Mouse (Mus musculus) embryo, embryonic 11 days (tissue): Measurements from ENCODE around the gene Orm3.

Source experiments
- DNase-seq: peaks from one replicate; pipeline ENCODE4 v3.0.0-alpha.2; 2015

Orm3 gene

DNA sequence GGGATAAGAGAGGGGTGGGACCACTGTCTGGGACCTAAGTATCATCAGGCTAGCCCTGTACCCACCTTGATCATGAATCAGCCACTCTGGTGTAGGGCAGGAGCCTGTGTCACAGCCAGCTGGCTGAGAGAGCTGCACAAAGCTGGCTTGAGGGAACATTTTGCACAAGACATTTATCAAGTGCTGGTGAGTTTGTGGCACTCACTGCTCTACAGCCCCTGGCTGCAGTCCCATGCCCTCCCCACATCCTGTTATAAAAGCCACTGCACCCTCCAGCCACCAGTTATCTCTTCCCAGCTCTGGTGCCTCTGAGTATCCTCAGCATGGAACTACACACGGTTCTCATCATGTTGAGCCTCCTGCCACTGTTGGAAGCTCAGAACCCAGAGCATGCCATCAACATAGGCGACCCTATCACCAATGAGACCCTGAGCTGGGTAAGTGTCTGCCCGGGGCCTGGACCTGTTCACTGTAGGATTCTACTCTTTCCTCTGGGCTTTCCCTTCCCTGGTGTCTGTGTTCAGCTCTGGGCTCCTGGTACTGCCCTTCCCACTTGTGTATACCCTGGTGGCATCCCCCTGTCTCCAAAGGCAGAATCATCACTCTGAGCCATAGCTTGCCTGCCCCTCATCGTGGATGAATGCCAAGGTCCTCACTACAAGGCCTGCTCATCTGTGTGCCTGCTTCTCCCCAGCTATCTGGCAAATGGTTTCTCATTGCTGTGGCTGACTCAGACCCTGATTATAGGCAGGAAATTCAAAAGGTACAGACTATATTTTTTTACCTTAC is at the start of gene Orm3:
Gene Orm3 (plus strand): TSS at position 286 of the 789 bp plus-strand sequence.
- no peak for DNase-seq

DNA sequence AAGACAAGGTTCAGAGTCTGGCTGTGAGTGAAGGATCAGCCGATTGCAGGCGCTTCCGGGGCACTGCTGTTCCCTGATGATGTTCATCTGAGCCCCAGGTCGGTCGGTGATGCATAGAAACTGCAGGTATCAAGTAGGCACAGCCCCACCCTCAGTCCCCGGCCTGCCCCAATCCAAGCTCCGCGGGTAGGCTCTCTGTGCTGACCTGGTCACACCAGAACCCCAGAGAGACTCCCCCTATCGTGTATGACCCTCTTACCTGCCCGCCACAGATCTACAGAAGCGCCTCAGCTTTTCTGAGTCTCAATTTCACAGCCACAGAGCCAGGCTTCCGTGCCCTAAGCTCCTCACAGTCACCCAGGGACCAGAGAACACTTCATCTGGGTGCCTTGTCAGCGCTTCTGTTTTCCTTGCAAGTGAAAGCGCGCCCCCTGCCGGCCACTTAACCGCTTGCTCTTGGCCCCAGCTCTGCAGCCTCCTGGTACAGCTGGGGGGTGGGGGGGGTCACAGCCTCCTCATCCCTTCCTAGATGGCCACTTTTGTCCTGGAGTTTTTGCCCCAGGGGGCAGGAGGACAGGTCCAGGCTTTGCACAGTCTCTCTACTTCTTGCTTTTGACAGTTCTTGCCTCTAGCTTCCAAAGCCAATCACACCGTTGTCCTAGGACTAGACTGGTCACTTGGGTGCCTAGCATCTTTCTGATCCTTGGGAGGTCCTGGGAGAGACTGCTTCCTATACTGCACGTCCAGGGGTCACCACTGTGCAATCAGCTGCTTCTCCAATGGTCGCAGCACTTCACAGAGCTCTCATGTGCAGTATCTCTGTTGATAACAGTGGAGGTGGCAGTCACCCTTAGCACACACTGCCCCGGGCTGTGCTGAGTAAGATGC is 48.5 kb upstream of the Orm3 start:
- peak; percentile 91 for DNase-seq

DNA sequence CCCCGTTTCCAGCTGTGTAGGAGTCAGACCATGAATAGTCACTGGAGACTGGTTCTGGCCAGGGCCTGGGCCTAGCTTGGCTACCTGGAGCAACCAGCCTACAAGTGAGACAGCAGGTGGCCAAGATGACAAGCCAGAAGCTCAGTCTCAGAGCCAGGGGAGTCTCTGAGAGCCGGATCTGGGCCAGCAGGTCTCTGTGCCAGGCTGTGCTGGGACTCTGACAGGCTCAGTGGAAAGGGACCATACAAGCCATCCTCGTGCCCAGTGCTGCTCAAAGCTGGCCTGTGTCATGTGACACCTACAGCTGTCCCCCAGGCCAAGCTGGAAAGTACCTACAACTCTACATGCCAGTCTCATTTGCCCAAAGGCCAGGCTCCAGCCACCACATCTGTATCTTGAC is 47.6 kb upstream of the Orm3 start:
- no peak for DNase-seq

DNA sequence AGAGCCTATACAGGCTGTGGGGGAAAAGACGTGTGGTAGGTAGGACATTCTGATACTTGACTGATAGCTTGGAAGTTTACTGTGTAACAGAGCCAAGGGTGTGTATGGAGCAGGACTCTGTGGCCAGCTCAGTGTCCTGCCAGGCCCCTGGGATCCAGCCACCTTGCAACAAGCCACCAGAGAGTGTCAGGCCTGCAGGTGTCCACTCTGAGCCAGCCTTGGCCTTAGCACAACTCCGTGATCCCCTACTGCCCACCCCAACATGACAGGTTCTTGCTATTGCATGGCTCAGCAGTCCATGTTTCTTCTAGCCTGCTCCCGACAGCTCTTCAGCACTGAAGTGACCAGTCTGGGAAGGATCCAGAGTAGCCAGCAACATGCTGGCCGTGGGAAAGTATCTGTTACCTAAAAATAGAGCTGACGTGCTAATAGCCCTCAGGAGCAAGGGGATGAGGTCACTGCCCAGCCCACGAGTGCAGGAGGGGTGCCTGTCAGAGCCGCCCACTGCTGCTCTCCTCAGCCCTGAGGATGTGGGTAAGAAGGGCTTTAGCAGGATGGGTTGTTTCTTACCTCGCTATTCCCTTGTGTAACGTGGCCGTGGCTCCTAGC is 45.6 kb upstream of the Orm3 start:
- no peak for DNase-seq

DNA sequence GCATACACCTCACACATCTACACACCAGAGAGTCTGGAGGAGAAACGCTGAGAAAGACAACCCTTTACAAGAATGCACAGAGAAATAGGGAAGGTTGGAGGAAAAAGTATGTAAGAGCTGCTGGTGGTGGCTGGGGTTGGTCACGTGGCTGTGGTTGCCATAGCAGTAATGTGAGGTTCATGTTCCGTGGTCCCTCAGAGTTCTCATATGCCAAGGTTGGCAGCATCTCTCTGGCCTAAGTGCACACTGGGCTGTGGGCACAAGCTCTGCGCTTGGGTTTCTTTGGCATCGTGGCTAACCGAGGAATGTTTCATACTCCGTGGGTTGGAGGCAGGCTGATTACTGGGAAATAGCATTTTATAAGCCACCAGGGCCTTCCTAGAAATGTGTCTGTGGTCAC is 44.5 kb upstream of the Orm3 start:
- no peak for DNase-seq

DNA sequence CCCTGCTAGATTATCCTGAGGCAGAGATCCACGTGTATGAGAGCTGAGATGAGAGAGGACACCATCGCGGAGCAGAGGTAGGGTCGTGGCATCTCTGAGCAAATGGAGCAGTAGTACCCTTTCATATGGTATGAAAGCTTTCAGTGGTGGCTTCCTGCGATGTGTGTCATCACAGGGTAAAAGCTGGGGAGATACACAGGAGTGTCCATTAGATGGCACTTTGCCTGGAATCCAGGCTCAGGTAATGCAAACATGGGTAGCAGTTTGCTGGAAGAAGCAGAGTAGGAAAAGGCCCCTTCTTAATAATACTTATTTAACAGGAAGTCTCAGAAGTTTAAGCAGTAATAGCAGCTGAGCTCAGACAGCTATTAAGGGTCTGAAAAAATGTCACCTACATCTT is 41.9 kb upstream of the Orm3 start:
- DNase-seq: no peak

DNA sequence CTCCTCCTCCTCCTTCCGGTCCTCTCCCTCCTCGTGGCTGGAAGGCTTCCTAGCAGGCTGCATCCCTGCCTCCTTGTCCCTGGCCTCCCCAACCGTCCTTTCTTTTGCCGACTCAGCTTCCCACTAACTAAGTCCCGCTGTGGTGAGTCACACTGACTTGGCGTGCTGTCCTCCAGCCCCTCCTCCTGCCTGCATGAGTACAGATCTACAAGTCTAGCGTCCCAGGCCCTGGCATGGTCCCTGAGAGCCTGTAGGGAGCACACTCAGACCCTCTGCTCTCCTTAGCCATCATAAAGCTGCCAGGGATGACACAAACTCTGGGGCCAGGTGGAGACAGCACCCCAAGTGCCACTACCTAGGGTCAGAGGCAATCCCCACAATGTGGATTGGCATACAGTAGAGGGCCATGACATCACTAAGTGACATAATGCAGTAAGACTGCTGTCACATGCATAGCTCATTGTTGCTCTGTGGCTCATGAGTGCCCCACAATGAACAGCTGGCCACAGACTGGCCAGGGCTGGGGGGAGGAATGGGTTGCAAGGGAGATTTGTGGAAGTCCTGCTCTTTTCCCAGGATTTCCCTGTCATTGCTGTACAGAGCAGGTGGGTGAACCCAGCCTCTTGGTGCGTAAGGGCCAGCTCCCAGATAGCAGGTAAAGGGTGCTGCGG is 39.8 kb upstream of the Orm3 start:
- no peak for DNase-seq

DNA sequence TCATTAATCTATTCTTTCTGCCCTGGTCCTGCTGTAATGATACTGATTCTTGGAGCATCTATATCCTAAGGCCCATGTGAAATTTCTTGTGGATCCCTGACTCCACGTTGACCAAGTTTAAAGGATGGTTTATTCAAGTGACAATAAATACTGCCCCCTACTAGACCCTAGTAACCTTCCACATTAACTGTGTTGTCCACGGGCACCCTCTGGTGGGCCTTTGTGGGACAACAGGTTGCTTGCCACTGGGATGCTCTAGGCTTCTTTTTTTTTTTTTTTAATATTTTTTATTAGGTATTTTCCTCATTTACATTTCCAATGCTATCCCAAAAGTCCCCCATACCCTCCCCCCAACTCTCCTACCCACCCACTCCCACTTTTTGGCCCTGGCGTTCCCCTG is 36.4 kb upstream of the Orm3 start:
- peak; percentile 73 for DNase-seq

DNA sequence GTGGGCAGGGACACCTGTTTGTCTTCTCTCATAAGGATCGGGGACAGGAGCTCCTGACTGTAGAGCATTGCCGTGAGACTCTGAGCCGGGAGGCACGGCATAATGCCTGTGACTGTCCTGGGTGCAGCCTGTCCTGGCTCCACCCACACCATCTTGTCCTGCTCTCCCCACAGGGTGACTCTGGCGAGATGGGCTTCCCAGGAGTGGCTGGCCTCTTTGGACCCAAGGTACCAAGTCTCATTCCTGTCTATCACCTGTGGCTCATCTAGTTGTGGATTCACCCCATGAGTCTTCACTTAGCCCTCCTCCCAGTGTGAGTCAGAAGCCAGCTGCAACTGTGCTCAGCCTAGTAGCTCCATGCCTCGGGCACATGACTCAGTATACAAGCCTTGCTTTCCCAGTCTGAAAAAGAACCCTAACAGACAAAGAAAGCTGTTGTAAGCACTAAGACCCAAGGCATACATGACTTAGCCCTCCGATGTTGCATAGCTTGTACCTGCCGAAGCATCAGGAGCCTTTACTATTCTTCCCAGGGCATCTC is 32.6 kb upstream of the Orm3 start:
- DNase-seq: no peak

DNA sequence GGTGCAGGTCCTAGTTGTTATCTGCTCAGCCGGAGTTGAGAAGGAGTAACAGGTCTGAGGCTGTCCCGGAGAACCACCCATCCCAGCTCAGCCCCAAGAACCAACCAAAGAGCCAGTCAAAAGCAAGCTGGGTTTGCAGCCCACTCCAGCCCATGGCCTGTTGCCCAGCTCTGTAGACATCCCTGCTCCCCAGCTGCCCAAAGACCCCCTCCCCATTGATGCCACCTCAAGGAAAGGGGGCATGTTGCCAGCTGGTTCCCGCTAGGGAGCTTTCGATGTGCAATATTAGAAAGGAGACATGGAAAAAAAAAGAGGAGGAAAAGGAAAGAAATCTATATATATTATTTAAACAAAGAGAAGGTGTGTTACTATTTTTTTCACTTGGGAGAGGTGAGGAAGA is 22.6 kb upstream of the Orm3 start:
- DNase-seq: no peak

DNA sequence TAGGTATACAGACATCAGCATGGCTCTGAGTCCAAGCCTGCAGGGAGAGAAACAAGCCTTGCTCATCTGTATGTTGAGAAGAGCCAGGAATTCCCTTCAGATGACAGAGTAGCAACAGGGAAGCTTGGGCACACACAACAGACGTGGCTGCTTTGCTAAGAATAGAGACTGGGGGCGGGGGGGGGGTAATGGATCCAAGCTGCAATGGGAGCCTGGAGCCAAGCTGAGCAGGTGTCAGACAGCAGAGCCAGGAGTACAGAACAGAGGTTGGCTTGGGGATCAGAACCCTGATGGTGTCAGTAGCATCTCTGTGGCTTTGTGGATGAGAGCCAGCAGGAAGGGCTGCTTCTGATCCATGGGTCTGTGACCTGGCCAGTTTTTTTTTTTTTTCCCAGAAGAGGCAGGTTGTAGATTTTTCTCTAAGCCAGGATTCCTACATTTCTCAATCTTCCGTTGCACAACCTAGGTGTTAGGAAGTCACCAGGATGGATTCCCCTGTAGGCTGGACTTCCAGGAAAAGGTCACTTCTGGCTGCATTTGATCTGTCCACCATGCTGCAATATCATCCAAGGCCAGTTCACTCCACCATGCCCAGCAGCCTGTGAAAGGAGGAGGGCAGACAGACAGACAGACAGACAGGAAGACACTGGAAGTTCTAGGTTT is 17.4 kb upstream of the Orm3 start:
- DNase-seq: no peak

DNA sequence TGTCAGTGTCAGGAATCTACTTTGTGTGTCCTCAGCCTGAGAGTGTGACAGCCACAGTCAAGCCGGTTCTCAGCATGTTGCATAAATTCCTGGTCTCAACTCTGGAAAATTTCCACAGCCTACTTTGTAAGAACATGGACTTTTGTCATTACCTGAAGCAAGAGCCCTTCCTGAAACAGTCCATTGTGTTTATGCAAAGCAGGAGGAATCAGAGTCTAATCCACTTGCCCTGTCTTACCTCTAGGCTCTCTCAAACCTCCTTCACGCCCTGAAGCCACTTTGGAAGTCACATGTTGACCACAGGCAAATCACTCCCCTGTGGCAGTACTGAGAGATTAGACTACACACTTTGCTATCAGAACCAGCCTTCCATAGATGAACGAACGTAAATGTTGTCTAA is 13.5 kb upstream of the Orm3 start:
- DNase-seq: no peak

DNA sequence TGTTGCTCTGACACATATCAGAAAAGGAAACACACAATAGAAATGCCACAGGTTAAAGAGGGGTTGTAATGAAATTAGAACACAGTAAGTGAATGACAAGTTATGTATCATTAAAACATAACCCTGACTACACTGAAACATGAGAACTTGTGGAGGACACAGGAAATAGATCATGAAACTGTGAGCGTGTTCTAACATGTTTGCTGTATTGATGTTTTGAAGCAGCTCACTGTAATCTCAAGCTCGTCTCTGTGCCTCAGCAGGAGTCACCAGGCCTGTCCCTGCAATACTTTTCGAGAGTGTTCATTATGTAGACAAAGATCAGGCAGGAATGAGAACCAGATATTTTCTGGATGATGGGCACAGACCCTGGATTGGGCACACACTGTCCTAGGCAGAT is 12.4 kb upstream of the Orm3 start:
- no peak for DNase-seq

DNA sequence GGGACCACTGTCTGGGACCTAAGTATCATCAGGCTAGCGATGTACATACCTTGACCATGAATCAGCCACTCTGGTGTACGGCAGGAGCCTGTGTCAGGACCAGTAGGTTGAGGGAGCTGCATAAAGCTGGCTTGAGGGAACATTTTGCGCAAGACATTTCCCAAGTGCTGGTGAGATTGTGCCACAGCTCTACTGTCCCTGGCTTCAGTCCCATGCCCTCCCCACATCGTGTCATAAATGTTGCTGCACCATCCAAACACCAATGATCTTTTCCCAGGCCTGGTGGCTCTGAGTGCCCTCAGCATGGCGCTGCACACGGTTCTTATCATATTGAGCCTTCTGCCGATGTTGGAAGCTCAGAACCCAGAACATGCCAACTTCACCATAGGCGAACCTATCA is 11.7 kb upstream of the Orm3 start, which contains the start of gene Orm1:
Gene Orm1 (plus strand): TSS at position 266 of the 400 bp plus-strand sequence.
- DNase-seq: no peak

DNA sequence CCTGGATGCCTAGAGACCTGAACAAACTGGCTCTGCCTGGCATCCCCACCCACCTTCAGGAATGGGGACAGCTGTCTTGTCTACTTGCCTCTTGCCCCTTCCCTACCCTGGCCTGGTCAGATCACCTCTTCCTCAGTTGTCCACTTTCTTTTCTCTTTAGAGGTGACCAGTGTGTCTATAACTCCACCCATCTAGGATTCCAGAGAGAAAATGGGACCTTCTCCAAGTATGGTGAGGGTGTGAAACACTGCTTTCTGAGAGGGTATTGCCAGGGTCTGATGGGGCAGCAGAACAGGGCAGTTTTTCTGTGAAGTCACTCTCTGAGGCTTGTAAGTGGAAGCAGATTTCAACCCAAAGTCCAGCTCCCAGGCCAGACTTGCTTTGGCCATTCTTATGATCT is 10.7 kb upstream of the Orm3 start:
- DNase-seq: no peak

DNA sequence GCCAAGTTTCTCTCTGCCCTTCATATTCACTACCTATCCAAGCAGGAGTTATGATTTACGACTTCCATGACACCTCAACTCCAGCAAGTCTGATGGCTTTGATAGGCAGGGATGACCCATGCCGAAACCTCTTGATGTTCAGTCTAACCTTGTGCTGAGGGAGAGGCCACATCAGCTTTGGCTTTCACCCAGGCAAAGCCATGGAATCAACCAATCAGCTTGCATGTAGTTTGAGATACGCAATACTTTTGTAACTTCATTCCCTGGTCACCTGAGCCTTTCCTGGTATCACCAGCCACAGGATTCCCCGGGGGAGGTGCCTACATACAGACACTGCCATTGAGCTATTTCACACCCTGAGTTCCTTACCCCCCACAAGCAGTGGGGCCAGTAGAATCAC is 9.3 kb upstream of the Orm3 start:
- DNase-seq: no peak

DNA sequence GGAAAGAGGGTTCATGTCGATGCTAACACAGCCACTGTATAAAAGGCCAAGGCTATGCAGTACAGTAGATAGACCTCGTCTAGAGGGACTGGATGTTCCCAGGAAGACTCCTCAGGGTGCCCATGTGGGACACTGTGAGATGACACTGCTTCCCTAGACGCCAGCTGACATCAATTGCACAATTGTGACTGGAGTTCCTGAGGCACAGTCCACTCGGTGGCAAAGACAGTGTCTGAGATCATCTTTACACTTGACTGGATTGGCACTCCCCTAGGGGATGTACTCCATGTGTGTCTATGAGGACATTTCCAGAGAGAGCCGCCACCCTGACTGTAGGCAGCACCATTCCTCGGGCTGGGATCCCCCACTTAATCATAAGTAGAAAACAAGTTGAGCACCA is 7.4 kb upstream of the Orm3 start:
- no peak for DNase-seq

DNA sequence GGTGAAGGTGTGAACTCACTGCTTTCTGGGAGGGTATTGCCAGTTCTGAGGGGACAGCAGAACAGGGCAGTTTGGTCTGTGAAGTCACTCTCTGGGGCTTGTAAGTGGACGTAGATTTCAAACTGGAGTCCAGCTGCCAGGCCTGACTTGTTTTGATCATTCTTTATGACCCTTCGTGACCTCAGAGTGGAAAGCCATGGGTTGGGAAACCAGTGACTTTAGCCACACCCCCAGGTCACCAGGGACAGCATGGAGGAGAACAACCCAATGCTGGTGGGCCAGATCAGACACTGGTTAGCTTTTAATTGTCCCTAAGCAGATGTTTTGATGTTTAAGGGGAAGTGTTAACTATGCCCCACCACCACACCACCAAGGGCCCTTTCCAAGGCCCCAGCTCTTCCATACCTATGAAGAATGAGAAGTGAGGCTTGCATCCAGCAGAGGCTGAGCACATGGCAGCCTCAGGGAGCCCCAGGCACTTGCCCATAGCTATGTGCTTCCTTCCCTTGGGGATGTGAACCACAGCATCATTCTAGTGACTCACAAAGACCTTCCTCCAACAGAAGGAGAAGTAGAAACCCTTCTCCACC is 1.1 kb downstream of the Orm3 start:
- no peak for DNase-seq

DNA sequence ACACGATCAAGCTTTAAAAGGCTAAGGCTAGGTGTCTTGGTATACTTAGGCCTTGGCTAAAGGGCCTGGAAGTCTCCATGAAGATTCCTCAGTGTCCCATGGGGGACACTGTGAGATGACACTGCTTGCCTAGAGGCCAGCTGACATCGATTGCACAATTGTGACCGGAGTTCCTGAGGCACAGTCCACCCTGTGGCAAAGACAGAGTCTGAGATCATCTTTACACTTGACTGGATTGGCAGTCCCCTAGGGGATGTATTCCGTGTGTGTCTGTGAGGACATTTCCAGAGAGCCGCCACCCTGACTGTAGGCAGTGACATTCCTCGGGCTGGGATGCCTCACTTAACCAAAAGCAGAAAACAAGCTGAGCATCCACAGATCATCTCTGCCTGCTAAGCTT is 3.9 kb downstream of the Orm3 start:
- DNase-seq: no peak

DNA sequence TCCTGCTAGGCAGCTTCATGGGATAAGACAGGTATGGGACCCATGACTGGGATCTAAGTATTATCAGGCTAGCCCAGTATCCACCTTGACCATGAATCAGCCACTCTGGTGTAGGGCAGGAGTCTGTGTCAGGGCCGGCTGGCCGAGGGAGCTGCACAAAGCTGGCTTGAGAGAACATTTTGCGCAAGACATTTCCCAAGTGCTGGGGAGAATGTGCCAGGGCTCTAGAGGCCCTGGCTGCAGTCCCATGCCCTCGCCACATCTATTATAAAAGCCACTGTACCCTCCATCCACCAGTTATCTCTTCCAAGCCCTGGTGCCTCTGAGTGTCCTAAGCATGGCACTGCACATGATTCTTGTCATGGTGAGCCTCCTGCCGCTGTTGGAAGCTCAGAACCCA is 6.2 kb downstream of the Orm3 start, which contains the start of gene Orm2:
Gene Orm2 (plus strand): TSS at position 300 of the 400 bp plus-strand sequence.
- no peak for DNase-seq

DNA sequence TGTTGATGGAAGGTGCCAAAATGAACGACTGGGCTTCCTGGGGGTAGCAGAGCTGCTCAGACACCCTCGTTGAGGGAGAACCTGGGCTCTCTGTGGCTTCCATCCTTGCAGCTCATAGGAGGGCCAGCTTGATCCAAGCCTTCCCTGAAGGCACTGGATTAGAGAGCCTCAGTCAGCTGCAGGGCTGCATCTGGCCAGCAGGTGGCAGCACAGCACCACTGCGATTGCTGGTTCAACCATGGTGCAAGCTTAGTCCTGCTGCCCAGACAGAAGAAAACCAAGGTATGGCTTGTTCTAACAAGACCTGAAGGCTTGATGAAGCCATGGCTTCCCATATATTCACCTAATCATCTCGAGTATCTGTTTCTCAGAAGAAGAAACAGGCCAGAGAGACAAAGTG is 12.6 kb downstream of the Orm3 start:
- peak; percentile 82 for DNase-seq

DNA sequence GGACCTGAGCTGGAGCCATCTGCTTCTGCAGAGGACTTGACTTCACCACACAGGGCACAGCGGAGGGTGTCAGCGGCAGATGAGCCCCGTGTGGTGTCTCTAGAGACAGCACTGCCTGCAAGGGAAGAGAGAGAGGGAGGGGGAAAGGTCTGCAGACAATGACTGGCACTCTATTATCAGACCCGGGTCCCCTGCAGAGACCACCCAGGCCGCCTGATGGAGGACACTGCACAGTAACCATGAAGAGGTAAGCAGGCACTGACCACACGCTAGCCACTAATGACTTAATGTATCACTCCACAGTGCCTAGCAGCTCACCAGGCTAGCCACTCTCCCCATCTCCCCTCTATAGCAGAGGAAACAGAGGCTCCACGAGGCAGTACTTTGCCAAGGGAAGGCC is 14.9 kb downstream of the Orm3 start:
- no peak for DNase-seq
